Mouse (Mus musculus) intestine, embryonic 15.5 days (tissue): ENCODE results near the gene Arl6ip4. TPM values are rescaled to one million over a fixed set of nuclear protein-coding genes. Genes with fewer than 3 reads are reported as not detected.

Source experiments
- ATAC-seq: fragments of 200-750 bp; cut with Nextera tagmentation; 2 replicates; pipeline ENCODE4 v1.8.0; 2017; ENCODE audit warnings: moderate TSS enrichment, moderate library complexity
- H3K27ac ChIP-seq: fragments of 300-500 bp; sonication (generic); 2 replicates; pipeline ENCODE4 v1.5.1; 2015; ENCODE audit warnings: mild to moderate bottlenecking, inconsistent platforms
- H3K27me3 ChIP-seq: fragments of 300-500 bp; sonication (generic); replicated peaks from 2 replicates; pipeline ENCODE4 v1.6.1; 2015; ENCODE audit warnings: inconsistent platforms
- H3K36me3 ChIP-seq: fragments of 300-500 bp; sonication (generic); 2 replicates; pipeline ENCODE4 v1.6.1; 2015; ENCODE audit warnings: inconsistent platforms
- H3K4me1 ChIP-seq: fragments of 300-500 bp; sonication (generic); replicated peaks from 2 replicates; pipeline ENCODE4 v1.6.1; 2015; ENCODE audit warnings: inconsistent platforms
- H3K4me2 ChIP-seq: fragments of 300-500 bp; sonication (generic); replicated peaks from 2 replicates; pipeline ENCODE4 v1.6.1; 2015; ENCODE audit warnings: mild to moderate bottlenecking, inconsistent platforms
- H3K4me3 ChIP-seq: fragments of 300-500 bp; sonication (generic); replicated peaks from 2 replicates; pipeline ENCODE4 v1.5.1; 2015; ENCODE audit warnings: inconsistent platforms
- H3K9ac ChIP-seq: fragments of 300-500 bp; sonication (generic); 2 replicates; pipeline ENCODE4 v1.6.1; 2015; ENCODE audit warnings: inconsistent platforms
- H3K9me3 ChIP-seq: fragments of 300-500 bp; sonication (generic); 2 replicates; pipeline ENCODE4 v1.6.1; 2016; ENCODE audit warnings: inconsistent platforms
- WGBS: fragments of 180-500 bp; shearing (Covaris S2); methylation state at CpG from one replicate; pipeline ENCODE4 v1.1.7; 2015; 5-methylcytosine and 5-hydroxymethylcytosine counted together
- polyA plus RNA-seq: library from polyadenylated mRNA; unstranded; fragments of >200 nt; fragmentation: Nextera tagmentation; extraction: Ambion mirVana; gene quantifications from 2 replicates; pipeline ENCODE4 v1.2.1, GENCODE M21; 2015

The Arl6ip4 gene
- polyA plus RNA-seq, 1 experiment from 2014 or later, result 90.8 TPM

GRCm38 (mm10) chr5:124162577-124162976 is 46.7 kb downstream of the Arl6ip4 start:
- Histone ChIP-seq H3K4me3 (no peak overlapping the region), H3K36me3 (no peaks in the 10 kb centered on the region), H3K9me3 (no peaks in the 10 kb centered on the region), H3K27me3 (no peaks in the 10 kb centered on the region), H3K4me1 (peaks cover 56% of the 10 kb centered on the region), H3K9ac (no peak overlapping the region), H3K27ac (no peak overlapping the region), H3K4me2 (no peak overlapping the region)
- peak; percentile 48 for ATAC-seq
- 61% methylated on average over 5 of the region's 5 CpGs for WGBS

- Histone ChIP-seq H3K27me3 (no peaks in the 10 kb centered on the region), H3K9me3 (no peaks in the 10 kb centered on the region), H3K27ac (no peak overlapping the region), H3K9ac (no peak overlapping the region), H3K36me3 (no peaks in the 10 kb centered on the region), H3K4me3 (no peak overlapping the region), H3K4me1 (peaks cover 56% of the 10 kb centered on the region), H3K4me2 (no peak overlapping the region)
- WGBS, result 77% methylated on average over 11 of the region's 11 CpGs
- ATAC-seq, result no peak
Measured at GRCm38 (mm10) chr5:124163445-124163844, 47.6 kb downstream of the Arl6ip4 start.

GRCm38 (mm10) chr5:124165622-124166570 is 50.0 kb downstream of the Arl6ip4 start:
- peak overlapping the region; percentile 8; the same call in 1 of the 2 replicates for H3K9ac ChIP-seq
- H3K4me1 ChIP-seq, result peaks cover 45% of the 10 kb centered on the region
- WGBS, result 40% methylated on average over 15 of the region's 15 CpGs
- H3K9me3 ChIP-seq, result no peaks in the 10 kb centered on the region
- H3K27me3 ChIP-seq, result no peaks in the 10 kb centered on the region
- H3K4me3 ChIP-seq, result no peak overlapping the region
- H3K27ac ChIP-seq, result peak overlapping the region; percentile 68
- H3K4me2 ChIP-seq, result no peak overlapping the region
- H3K36me3 ChIP-seq, result no peaks in the 10 kb centered on the region
- no peak for ATAC-seq

GRCm38 (mm10) chr5:124166741-124167140 is 50.9 kb downstream of the Arl6ip4 start:
- no peaks in the 10 kb centered on the region for H3K27me3 ChIP-seq
- ATAC-seq, result no peak
- H3K4me1 ChIP-seq, result peaks cover 44% of the 10 kb centered on the region
- no peaks in the 10 kb centered on the region for H3K9me3 ChIP-seq
- H3K9ac ChIP-seq, result no peak overlapping the region
- no peaks in the 10 kb centered on the region for H3K36me3 ChIP-seq
- H3K4me2 ChIP-seq, result no peak overlapping the region
- no peak overlapping the region for H3K4me3 ChIP-seq
- H3K27ac ChIP-seq, result no peak overlapping the region

GRCm38 (mm10) chr5:124167621-124168020 is 51.7 kb downstream of the Arl6ip4 start:
- no peaks in the 10 kb centered on the region for H3K27me3 ChIP-seq
- no peaks in the 10 kb centered on the region for H3K36me3 ChIP-seq
- no peak overlapping the region for H3K4me3 ChIP-seq
- WGBS, result 63% methylated on average over 10 of the region's 10 CpGs
- H3K4me1 ChIP-seq, result peaks cover 41% of the 10 kb centered on the region
- H3K27ac ChIP-seq, result no peak overlapping the region; the same call in 1 of the 2 replicates
- no peaks in the 10 kb centered on the region for H3K9me3 ChIP-seq
- no peak overlapping the region for H3K9ac ChIP-seq
- no peak overlapping the region for H3K4me2 ChIP-seq
- ATAC-seq, result no peak

Other genes with a start within 250 kb of the Arl6ip4 start
- 2.3 and 2.8 TPM in 2 replicates for gene Hcar1, start 236.1 kb upstream of the Arl6ip4 start, polyA plus RNA-seq
- 117 and 146 TPM in 2 replicates for gene Denr, start 208.9 kb upstream of the Arl6ip4 start, polyA plus RNA-seq
- 1.5 and 2.2 TPM in 2 replicates for gene Gm43518, start 188.7 kb upstream of the Arl6ip4 start, polyA plus RNA-seq
- 4.7 and 5.1 TPM in 2 replicates for gene Ccdc62, start 185.4 kb upstream of the Arl6ip4 start, polyA plus RNA-seq
- gene Hip1r, start 142.5 kb upstream of the Arl6ip4 start, polyA plus RNA-seq, result 26.0 and 29.3 TPM in 2 replicates
- gene Vps37b, start 83.8 kb upstream of the Arl6ip4 start, polyA plus RNA-seq, result 28.2 and 28.8 TPM in 2 replicates
- gene Abcb9, start 20.3 kb upstream of the Arl6ip4 start, polyA plus RNA-seq, result 2.3 and 2.5 TPM in 2 replicates
- 26.3 and 29.2 TPM in 2 replicates for gene Ogfod2, start 3.8 kb upstream of the Arl6ip4 start, polyA plus RNA-seq
- 3.1 and 3.8 TPM in 2 replicates for gene Pitpnm2, start 133.7 kb downstream of the Arl6ip4 start, polyA plus RNA-seq
- 8.0 and 10.3 TPM in 2 replicates for gene Mphosph9, start 211.9 kb downstream of the Arl6ip4 start, polyA plus RNA-seq
- gene 2810006K23Rik, start 212.0 kb downstream of the Arl6ip4 start, polyA plus RNA-seq, result 13.4 and 15.5 TPM in 2 replicates
- gene Cdk2ap1, start 247.0 kb downstream of the Arl6ip4 start, polyA plus RNA-seq, result 69.0 and 118 TPM in 2 replicates